Mouse (Mus musculus) forebrain, embryonic 16.5 days (tissue): ENCODE results near the gene Ceacam1. TPM values are rescaled to one million over a fixed set of nuclear protein-coding genes. Genes with fewer than 3 reads are reported as not detected.

Experiments
- ATAC-seq: fragments of 200-750 bp; cut with Nextera tagmentation; 2 replicates; pipeline ENCODE4 v1.8.0; 2017; ENCODE audit warnings: mild to moderate bottlenecking, moderate library complexity
- H3K27ac ChIP-seq: fragments of 300-500 bp; sonication (generic); 2 replicates; pipeline ENCODE4 v1.5.1; 2014; ENCODE audit warnings: low read length, control low read depth
- H3K27me3 ChIP-seq: fragments of 300-500 bp; sonication (generic); replicated peaks from 2 replicates; pipeline ENCODE4 v1.6.1; 2014; ENCODE audit warnings: low read length; ENCODE audit not compliant: control insufficient read depth, insufficient read depth
- H3K36me3 ChIP-seq: fragments of 300-500 bp; sonication (generic); 2 replicates; pipeline ENCODE4 v1.6.1; 2014; ENCODE audit not compliant: control insufficient read depth, insufficient read depth
- H3K4me1 ChIP-seq: fragments of 300-500 bp; sonication (generic); replicated peaks from 2 replicates; pipeline ENCODE4 v1.6.1; 2014; ENCODE audit warnings: low read length; ENCODE audit not compliant: control insufficient read depth, insufficient read depth
- H3K4me2 ChIP-seq: fragments of 300-500 bp; sonication (generic); 2 replicates; pipeline ENCODE4 v1.6.1; 2014; ENCODE audit warnings: mild to moderate bottlenecking, low read length, control low read depth
- H3K4me3 ChIP-seq: fragments of 300-500 bp; sonication (generic); replicated peaks from 2 replicates; pipeline ENCODE4 v1.5.1; 2014; ENCODE audit warnings: mild to moderate bottlenecking, low read length, control low read depth
- H3K9ac ChIP-seq: fragments of 300-500 bp; sonication (generic); replicated peaks from 2 replicates; pipeline ENCODE4 v1.6.1; 2014; ENCODE audit warnings: low read depth, low read length, control low read depth
- H3K9me3 ChIP-seq: fragments of 300-500 bp; sonication (generic); 2 replicates; pipeline ENCODE4 v1.6.1; 2016; ENCODE audit warnings: low read length; ENCODE audit not compliant: control insufficient read depth
- WGBS: fragments of 180-500 bp; shearing (Covaris S2); extraction: QIAGEN DNeasy Blood & Tissue Kit; methylation state at CpG from one replicate; pipeline ENCODE4 v1.1.7; 2014; 5-methylcytosine and 5-hydroxymethylcytosine counted together
- polyA plus RNA-seq: library from polyadenylated mRNA; unstranded; fragments of >200 nt; fragmentation: Nextera tagmentation; extraction: Ambion mirVana; gene quantifications from 2 replicates; pipeline ENCODE4 v1.2.1, GENCODE M21; 2015

Ceacam1 gene
- polyA plus RNA-seq, 1 experiment from 2014 or later = 1.1 TPM

- Histone ChIP-seq H3K36me3 (no peaks in the 10 kb centered on the region), H3K27ac (no peak overlapping the region), H3K27me3 (no peaks in the 10 kb centered on the region), H3K4me2 (no peak overlapping the region), H3K9ac (no peak overlapping the region), H3K9me3 (no peaks in the 10 kb centered on the region), H3K4me1 (no peaks in the 10 kb centered on the region), H3K4me3 (no peak overlapping the region)
- no peak for ATAC-seq
- 77% methylated on average over 9 of the region's 9 CpGs for WGBS
Observed at GRCm38 (mm10) chr7:25449913-25450890, 27.2 kb downstream of the Ceacam1 start.

- WGBS = 88% methylated on average over 6 of the region's 6 CpGs
- Histone ChIP-seq H3K36me3 (no peaks in the 10 kb centered on the region), H3K9ac (no peak overlapping the region), H3K4me1 (no peaks in the 10 kb centered on the region), H3K27me3 (no peaks in the 10 kb centered on the region), H3K4me2 (no peak overlapping the region), H3K9me3 (no peaks in the 10 kb centered on the region), H3K4me3 (no peak overlapping the region), H3K27ac (no peak overlapping the region)
- no peak for ATAC-seq
Observed at GRCm38 (mm10) chr7:25440816-25441153, 36.6 kb downstream of the Ceacam1 start.

DNA sequence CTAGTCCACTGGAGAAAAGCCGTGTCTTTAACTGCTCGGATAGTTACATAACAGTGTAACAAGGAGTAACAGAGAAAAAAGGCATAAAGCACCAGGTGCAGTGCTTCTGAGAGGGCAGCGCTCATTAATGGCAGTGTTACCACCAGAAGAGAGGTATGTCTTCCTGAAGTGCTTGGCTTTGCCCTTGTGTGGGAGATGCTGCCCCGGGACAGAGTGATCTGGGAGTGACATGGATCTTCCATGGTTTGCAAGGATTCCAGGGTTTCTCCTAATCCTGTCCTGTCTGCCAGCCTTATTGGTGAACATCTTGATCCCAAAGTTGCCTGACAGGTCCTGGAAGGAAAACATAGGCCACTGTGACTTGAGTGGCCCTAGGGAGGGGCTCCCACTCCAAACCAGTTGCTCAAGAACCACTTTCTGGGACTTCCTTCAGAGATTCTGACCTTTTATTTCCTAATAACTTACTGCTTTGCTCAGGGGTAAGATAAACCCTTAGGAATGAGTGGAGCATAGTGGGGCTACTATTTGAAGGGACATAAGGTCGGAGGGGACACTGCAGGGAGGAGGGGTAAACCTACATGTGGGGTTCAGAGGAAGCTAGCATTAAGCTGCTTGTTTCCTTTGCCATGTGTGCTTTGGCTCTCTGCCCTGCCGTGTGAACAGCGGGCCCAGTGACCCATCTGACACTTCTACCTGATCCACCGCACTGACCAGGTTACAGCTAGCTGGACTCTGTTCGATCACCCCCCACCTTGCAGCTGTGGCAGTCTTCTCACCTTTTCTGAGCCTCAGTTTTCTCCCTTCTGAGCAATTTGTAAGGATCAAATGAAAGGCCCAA lies 37.2 kb downstream of the Ceacam1 start:
- ATAC-seq = no peak
- no peaks in the 10 kb centered on the region for H3K27me3 ChIP-seq
- no peak overlapping the region for H3K27ac ChIP-seq
- H3K4me1 ChIP-seq = no peaks in the 10 kb centered on the region
- no peak overlapping the region for H3K4me2 ChIP-seq
- no peaks in the 10 kb centered on the region for H3K36me3 ChIP-seq
- no peaks in the 10 kb centered on the region for H3K9me3 ChIP-seq
- H3K9ac ChIP-seq = no peak overlapping the region
- 88% methylated on average over 9 of the region's 9 CpGs for WGBS
- H3K4me3 ChIP-seq = no peak overlapping the region

DNA sequence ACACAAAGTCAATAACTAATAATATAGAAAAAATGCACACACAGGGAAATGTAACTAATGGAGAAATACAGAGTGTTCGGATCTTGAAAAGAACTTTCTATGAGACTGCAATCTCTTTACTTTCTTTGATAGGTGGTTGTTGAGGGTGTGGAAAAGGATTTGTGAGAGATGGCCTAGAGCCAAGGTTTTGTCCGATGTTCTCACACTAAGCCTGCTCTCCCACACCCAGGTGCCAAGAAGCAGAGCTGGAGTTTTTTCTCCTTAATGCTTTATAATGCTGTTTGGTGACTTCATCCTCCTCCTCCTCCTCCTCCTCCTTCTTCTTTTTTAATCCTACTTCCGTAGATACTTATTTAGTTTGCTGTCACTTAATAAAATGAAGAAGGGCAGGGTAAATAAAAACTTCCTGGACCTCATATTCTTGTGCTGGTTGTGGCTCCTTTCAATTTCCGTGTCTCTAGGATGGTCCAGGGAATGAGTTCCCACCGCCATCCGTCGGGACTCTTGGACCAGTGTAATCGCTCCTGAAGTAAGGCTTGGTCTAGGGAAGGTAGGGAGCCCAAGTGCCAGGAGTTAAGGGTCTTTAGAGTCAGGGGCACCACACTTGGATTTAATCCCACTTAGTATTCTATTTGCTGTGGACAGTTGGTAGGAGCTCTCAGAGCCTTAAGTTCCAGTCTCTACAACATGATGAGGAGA lies 38.1 kb downstream of the Ceacam1 start:
- Histone ChIP-seq H3K27me3 (no peaks in the 10 kb centered on the region), H3K27ac (no peak overlapping the region), H3K4me3 (no peak overlapping the region), H3K9me3 (no peaks in the 10 kb centered on the region), H3K9ac (no peak overlapping the region), H3K36me3 (no peaks in the 10 kb centered on the region), H3K4me1 (no peaks in the 10 kb centered on the region), H3K4me2 (no peak overlapping the region)
- WGBS = 71% methylated on average over 8 of the region's 8 CpGs
- ATAC-seq = no peak

DNA sequence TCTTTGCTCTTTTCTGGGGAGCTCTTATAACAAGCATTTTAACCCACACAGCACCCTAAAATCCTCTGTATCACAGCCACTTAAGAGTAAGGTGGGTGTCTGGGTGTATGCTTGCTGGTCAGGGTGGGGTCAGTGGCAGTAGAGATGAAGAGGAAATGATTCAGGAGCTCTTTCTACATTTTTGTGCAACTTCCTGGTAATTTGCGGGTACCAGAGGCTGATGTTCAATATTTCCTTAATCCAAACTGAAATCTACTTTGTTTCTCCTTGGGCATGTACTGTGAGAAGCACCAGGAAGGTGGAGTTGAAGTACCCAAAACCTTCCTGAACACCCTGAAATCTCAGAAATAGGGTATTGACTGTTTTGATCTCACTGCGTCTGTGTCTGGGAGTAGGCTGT lies 40.7 kb downstream of the Ceacam1 start:
- Histone ChIP-seq H3K9ac (no peak overlapping the region), H3K4me1 (peaks cover 6% of the 10 kb centered on the region; the same call in 1 of the 2 replicates), H3K27ac (no peak overlapping the region), H3K9me3 (no peaks in the 10 kb centered on the region), H3K36me3 (no peaks in the 10 kb centered on the region), H3K27me3 (no peaks in the 10 kb centered on the region), H3K4me2 (no peak overlapping the region), H3K4me3 (no peak overlapping the region)
- ATAC-seq = no peak
- WGBS = 88% methylated on average over 2 of the region's 2 CpGs

DNA sequence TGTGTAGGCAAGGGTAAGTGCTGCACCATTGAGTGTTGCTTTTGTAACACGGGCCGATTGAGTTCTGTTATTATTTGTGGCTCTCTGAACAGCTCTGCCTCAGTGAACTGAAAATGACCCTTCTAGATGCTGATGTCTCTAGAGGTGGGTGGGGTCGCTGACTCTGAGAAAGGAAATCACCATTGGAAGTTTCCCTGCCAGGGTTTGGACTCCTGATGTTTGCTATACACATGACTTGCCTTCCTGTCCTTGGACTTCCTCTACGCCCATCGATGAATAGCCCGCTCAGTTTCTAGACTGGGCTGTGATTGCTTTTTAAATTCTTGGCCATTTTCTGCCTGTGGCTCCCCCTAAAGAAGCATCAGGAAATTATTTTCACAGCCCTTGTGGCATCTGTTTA lies 41.2 kb downstream of the Ceacam1 start:
- Histone ChIP-seq H3K4me3 (no peak overlapping the region), H3K36me3 (no peaks in the 10 kb centered on the region), H3K27ac (no peak overlapping the region), H3K27me3 (no peaks in the 10 kb centered on the region), H3K4me2 (no peak overlapping the region), H3K9ac (no peak overlapping the region), H3K4me1 (peaks cover 6% of the 10 kb centered on the region; the same call in 1 of the 2 replicates), H3K9me3 (no peaks in the 10 kb centered on the region)
- 81% methylated on average over 6 of the region's 6 CpGs for WGBS
- no peak for ATAC-seq

DNA sequence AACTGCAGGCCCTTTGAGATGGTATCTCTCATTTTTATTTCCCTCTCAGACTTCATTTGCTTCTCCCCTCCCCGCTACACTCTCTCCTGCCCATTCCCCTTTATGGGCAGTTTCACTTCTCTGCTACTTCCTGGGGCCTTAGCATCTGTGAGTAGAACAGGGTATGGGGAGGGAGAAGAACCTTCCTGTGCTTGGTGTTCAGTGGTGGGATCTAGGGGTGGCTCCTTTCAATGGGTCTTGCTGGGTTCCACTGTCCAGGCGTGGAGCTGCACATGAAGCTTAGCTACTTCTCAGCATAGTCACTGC lies 41.9 kb downstream of the Ceacam1 start:
- ATAC-seq = no peak
- no peak overlapping the region for H3K27ac ChIP-seq
- H3K27me3 ChIP-seq = no peaks in the 10 kb centered on the region
- WGBS = 89% methylated on average over 2 of the region's 2 CpGs
- no peak overlapping the region for H3K4me3 ChIP-seq
- no peak overlapping the region for H3K4me2 ChIP-seq
- H3K36me3 ChIP-seq = no peaks in the 10 kb centered on the region
- H3K4me1 ChIP-seq = peaks cover 6% of the 10 kb centered on the region; the same call in 1 of the 2 replicates
- H3K9ac ChIP-seq = no peak overlapping the region
- H3K9me3 ChIP-seq = no peaks in the 10 kb centered on the region

GRCm38 (mm10) chr7:25434654-25435545 lies 42.5 kb downstream of the Ceacam1 start:
- Histone ChIP-seq H3K27ac (no peak overlapping the region), H3K4me1 (peaks cover 6% of the 10 kb centered on the region; the same call in 1 of the 2 replicates), H3K36me3 (no peaks in the 10 kb centered on the region), H3K9ac (no peak overlapping the region), H3K9me3 (no peaks in the 10 kb centered on the region), H3K4me3 (no peak overlapping the region), H3K27me3 (no peaks in the 10 kb centered on the region), H3K4me2 (no peak overlapping the region)
- 92% methylated on average over 10 of the region's 10 CpGs for WGBS
- no peak for ATAC-seq
